Mouse (Mus musculus): ENCODE results near the gene Rybp. TPM values are rescaled to one million over a fixed set of nuclear protein-coding genes. Genes with fewer than 3 reads are reported as not detected.
A peak's percentile ranks its signal among the peaks of the same experiment; 100 is the strongest.

Rybp gene
- total RNA-seq, 2 experiments from 2014 or later, result 28.2 to 32.8 TPM

- peak; percentile 13 to 25 for DNase-seq
Observed at GRCm38 (mm10) chr6:100288016-100288729, 888 bp upstream of the Rybp start.

- DNase-seq, result peak; percentile 85 to 88
Observed at GRCm38 (mm10) chr6:100286573-100287333, 532 bp downstream of the Rybp start.

- DNase-seq, result no peak
Observed at GRCm38 (mm10) chr6:100285985-100286572, 1.2 kb downstream of the Rybp start.

GRCm38 (mm10) chr6:100278841-100279240, 8.4 kb downstream of the Rybp start:
- no peak for DNase-seq

- DNase-seq, result no peak
Observed at GRCm38 (mm10) chr6:100276344-100276743, 10.9 kb downstream of the Rybp start.

- no peak for DNase-seq
Observed at GRCm38 (mm10) chr6:100275643-100276042, 11.6 kb downstream of the Rybp start.

- no peak for DNase-seq
Observed at GRCm38 (mm10) chr6:100273556-100273955, 13.7 kb downstream of the Rybp start.

- DNase-seq, result no peak
Observed at GRCm38 (mm10) chr6:100271992-100272391, 15.3 kb downstream of the Rybp start.

GRCm38 (mm10) chr6:100270765-100271164, 16.5 kb downstream of the Rybp start:
- no peak for DNase-seq

GRCm38 (mm10) chr6:100259607-100260006, 27.7 kb downstream of the Rybp start:
- DNase-seq, result no peak

- DNase-seq, result no peak
Observed at GRCm38 (mm10) chr6:100258278-100258677, 29.0 kb downstream of the Rybp start.

GRCm38 (mm10) chr6:100255411-100255810, 31.9 kb downstream of the Rybp start:
- DNase-seq, result no peak

GRCm38 (mm10) chr6:100254671-100255070, 32.6 kb downstream of the Rybp start:
- no peak for DNase-seq

- no peak for DNase-seq
Observed at GRCm38 (mm10) chr6:100244474-100244873, 42.8 kb downstream of the Rybp start.

GRCm38 (mm10) chr6:100235036-100235435, 52.2 kb downstream of the Rybp start:
- no peak for DNase-seq

- no peak for DNase-seq
Observed at GRCm38 (mm10) chr6:100233522-100233921, 53.8 kb downstream of the Rybp start.

- no peak for DNase-seq
Observed at GRCm38 (mm10) chr6:100233061-100233460, 54.2 kb downstream of the Rybp start.

GRCm38 (mm10) chr6:100226204-100226603, 61.1 kb downstream of the Rybp start:
- DNase-seq, result peak; percentile 55 to 57

GRCm38 (mm10) chr6:100223932-100224331, 63.4 kb downstream of the Rybp start:
- DNase-seq, result no peak

- DNase-seq, result no peak
Observed at GRCm38 (mm10) chr6:100223435-100223834, 63.9 kb downstream of the Rybp start.

- no peak for DNase-seq
Observed at GRCm38 (mm10) chr6:100222927-100223326, 64.4 kb downstream of the Rybp start.

- no peak for DNase-seq
Observed at GRCm38 (mm10) chr6:100221803-100222202, 65.5 kb downstream of the Rybp start.

GRCm38 (mm10) chr6:100220917-100221560, 66.2 kb downstream of the Rybp start:
- no peak for DNase-seq
